Mouse (Mus musculus): ENCODE results near the gene Fxyd5.

The Fxyd5 gene

DNA sequence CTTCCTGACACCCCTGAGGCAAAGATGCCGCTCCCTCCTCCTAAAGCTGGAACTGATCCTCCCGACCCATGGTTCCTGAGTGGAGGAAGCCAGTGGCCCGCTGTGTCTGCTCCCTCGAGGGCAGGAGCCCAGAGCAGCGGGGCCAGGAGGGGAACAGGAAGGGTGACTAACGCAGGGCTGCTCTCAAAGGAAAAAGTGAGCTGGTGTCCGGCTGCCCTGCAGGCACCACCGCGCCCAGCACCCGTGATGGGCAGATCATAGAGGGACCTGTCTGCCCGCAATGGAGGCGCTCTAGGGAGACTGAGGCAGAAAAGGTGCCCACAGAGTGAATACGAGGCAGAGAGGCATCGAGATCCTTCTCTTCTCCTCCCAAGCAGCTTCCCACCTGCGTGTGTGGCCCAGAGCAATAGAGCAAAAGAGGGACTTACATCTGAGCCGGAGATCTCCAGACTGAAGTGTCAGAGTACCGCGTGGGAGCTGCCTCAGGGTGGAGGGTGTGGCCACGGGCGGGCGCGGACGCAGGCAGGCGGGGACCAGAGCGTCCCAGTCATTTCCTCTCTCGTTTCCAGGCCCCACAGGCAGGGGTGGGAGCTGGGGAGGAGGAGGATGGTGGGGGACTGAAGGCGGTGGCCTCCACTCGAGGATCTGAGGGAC is 492 bp downstream of the Fxyd5 start:
- in situ Hi-C loops (cut with MseI, MboI): no loop called here

DNA sequence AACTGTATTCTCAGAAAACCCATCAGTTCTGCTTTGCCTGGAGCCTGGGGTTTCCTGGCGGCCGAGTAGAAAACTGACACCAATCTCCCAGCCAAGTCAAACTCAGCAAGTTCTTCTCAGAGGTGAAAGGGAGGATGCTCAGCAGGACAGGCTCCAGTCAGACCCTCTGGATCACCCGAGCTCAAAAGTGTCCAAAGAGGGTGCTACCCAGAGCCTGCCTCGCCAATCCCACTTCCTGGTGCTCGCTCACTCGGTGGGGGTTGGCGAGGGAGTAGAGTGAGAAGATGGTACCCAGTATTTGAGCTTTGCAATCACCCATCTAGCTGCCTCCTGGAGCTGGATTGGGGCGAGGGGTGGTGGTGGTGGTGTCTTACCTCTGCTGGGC is 1.3 kb downstream of the Fxyd5 start:
- in situ Hi-C loops (cut with MseI, MboI): no loop called here

DNA sequence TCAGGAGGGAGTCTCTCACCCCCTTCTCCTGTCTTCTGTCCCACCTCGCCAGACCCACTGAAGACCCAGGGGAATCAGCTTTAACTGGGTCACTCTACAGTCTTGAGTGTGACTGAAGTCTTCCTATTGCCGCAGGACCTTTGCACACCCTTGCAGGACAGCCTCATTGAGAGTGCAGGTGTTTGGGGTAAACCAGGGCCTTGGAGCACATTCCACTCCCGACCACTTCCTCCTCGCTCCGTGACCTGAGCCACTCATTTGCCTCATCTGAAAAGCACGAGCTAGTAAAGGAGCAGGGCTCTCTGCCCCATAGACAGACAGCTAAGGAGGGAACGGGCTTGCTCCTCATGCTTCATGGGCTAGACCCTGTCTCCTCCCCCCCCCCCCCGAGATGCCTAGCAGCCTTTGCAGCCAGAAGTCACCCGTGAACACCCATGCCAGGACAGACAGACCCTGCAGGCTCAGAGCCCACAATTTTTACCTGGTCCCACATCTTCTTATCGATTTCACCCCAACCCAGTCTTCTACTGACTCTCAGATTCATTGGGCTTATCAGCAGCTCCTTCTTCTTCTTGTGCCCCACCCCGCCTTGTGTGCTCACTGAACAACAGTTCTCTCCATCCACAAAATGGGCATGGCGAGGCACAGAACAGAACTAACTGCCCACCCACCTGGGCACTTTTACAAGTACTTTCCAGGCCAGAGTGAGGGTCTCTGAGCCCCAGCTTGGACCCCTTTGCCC is 1.8 kb downstream of the Fxyd5 start:
- in situ Hi-C loops (cut with MseI, MboI): no loop called here

DNA sequence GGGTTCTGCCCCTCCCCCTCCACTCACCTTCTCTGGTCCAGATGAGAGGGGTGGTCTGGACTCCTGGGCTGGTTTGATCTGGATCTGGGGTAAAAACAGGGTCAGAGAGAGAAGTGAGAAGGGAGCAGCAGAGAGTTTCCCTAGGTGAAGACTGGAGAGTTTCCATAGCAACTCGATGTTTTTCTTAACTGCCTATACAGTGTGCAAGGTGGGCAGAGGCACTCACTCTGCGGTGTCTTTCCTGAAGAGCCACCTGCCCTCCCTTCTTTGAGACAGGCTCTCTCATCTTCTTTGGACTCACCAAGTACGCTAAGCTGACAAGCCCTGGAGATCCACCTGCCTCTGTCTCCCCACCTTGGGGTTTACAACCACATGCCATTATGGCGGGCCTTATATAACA is 3.3 kb downstream of the Fxyd5 start:
- in situ Hi-C loops (cut with MseI, MboI): no loop called here

DNA sequence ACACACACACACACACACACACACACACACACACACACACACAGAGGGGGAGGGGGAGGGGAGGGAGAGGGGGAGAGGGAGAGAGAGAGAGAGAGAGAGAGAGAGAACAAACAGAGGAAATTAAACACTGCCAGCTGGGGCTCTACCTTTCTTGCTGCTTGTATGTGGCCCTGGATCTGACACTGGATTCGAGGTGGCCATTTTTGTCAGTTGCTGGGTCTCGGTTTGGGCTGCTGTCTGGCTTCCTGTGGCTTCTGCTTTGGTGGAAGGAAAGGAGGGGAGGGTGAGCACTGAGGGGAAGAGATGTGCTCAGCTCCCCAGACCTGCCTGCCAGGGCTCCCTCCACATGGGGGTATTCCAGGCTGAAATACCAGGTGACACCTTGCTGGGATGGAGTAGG is 4.6 kb downstream of the Fxyd5 start:
- in situ Hi-C loops (cut with MseI, MboI): no loop called here

DNA sequence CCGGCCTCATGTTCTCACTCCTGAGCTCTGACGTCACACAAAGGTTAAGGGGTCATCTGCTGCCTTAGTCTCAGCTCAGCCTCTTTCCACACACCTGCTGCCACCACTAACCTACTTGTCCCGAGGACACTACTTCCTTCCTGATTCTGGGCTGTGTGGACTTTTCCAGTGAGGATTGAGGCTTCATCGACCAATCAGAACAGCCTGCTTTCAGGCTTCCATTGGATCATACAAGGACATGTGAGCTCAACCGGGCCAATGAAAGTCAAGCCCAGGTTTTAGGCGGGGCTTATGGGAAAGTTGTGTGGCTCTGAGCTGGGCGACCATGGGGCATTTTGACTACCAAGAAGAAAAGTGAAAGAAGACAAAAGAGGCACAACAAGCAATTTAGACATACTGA is 5.4 kb downstream of the Fxyd5 start:
- in situ Hi-C loops (cut with MseI, MboI): no loop called here

DNA sequence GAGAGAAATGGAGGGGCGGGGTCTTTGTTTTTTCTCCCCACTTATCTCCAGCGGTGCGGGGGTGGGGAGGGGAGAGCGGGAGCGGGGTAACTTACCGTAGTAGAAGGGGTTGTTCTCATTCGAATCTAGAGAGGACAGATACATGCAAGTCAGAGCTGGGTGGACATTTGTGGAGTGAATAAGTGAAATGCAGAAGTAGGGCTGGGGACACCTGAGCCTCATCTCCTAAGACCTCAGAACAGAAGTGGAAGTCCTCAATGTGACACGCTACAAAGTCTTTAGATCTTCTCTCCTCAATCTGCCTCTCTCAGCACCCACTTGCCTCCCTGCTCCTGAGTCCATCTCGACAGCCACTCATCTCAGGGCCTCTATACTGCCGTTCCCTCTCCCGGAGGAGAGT is 7.0 kb downstream of the Fxyd5 start:
- in situ Hi-C loops (cut with MseI, MboI): no loop called here

DNA sequence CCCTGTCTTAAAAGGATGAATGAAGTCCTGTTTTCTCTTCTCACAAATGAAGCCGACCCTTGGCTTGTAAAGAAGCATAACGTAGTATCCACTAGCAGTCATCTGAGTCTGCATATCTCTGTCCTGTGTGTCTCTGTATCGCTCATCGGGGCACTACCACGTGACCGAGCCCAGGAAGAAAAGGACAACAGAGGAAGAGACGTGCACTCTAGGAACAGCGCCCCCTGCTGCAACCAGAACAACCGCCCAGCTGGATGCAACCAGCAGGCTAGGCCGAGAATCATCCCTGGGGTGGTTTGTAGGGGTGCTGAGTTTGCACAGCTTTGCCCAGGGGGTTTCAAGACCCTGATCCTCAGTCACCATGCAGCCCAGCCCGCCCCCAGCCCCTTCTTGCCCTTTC is 7.5 kb downstream of the Fxyd5 start:
- in situ Hi-C loops (cut with MseI, MboI): no loop called here

DNA sequence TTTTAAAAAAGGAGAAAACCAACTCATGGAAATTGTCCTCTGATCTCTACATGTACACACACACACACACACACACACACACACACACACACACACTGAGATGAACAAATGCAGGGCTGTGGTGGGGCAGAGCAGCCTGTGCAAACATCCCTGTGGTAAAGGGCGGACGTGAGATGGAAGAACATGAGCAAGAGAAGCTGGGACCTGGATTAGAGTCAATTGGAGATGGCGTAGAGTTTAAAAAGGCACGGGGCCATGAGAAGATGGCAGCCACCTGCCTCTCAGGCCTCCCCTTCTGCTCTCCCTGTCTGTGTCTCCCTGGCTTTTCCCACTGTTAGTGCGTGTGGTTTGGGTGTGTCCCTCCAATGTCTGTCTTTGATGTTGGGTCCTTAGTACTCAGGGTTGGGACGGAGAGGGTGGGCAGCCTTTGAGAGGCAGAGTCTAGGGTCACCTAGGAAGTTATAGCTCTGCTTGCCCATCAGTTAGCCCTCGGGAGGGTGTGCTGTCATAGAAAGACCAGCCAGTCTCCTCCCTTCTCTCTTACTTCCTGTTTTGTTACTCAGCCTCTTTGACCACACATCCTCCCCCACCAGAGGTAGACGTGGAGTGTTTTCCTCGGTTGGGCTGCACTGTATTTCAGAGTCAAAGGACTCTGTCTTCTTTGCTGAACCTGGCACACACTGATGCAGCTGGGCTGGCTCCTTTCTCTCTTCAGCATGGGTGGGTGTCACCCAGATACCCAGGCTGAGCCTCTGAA is 8.7 kb downstream of the Fxyd5 start:
- in situ Hi-C loops (cut with MseI, MboI): no loop called here

DNA sequence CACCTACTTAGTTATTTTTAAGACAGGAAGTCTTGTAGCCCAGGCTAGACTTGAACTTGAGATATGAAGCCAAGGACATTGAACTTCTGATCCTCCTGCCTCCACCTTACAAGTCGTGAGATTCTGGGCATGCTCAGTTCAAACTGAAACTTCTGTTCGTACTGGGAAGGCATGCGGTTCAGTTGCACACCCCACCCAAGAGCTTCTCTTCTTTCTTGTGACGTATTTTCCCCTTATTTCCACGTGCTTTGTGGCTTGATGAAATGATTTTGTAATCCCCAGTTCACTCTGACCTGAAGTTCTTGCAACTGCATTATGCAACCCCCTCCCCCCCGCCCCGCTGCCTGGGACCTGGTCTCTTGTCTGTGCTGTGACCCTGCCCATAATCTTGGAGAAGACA is 10.6 kb downstream of the Fxyd5 start:
- in situ Hi-C loops (cut with MseI, MboI): no loop called here

DNA sequence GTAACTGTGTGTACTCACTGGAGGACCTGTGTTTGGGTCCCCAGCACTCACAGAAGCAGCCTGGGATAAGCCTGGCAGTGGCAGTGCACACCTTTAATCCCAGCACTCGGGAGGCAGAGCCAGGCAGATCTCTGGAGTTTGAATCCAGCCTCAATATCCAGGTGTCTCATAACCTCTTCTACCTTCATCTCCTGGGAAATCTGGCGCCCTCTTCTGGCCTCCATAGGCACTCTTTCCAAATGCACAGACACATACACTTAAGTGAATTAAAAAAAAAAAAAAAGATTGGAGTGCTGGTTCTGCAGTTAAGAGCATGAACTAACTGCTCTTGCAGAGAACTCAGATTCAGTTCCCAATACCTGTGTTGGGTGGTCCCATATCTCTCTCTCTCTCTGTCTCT is 11.6 kb downstream of the Fxyd5 start:
- in situ Hi-C loops (cut with MseI, MboI): no loop called here

DNA sequence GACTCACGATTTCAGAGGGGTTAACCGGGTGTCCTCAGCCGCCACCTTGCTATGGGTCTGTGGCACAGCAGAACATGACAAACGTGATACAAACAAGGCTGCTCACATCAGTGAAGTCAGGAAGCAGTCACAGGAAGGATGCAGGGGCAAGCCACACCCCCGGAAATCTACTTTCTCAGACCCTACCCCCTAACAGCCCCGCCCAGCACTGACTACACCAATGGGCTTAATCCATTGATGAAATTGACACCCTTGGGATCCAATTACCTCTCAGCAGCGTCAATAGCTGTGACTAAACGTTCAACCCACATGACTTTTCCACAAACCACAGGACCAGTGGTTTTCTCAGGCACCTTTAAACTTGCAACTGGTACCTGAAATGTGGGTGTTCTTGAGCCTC is 13.7 kb downstream of the Fxyd5 start:
- in situ Hi-C loops (cut with MseI, MboI): no loop called here

DNA sequence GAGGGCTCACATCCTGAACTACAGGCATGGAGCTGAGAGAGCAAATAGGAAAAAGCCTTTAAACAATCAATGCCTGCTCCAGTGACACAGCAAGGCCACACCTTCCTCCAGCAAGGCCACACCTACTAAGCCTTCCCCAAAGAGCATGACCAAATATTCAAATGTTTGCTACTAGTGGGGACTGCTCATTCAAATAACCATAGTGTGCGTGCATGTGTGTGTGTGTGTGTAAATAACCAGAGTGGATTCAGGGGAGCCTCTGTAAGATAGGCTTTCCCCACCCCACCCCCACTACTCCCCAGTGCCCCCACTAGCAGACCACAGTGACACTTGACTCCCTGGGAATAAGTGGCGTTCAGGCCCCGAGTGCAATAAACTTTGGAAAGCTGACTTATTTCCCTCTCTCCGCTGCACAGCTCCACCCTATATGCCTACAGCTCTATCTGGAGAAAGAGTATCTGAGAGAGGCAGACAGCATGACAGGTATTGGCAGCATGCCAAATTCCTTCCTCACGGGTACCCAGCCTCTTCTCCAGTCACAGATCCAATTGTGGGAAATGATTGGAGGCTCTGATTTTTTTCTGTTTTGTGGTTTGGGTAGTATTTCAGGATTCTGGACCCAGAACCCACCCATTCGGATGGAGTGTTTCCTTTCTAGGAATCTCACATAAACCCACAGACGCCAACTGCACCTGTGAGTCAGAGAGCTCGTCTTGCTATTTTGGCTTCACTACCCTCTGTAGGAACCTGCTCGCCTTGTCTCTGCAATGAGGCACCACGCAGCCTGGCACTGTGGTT is 25.0 kb downstream of the Fxyd5 start:
- in situ Hi-C loops (cut with MseI, MboI): no loop called here

DNA sequence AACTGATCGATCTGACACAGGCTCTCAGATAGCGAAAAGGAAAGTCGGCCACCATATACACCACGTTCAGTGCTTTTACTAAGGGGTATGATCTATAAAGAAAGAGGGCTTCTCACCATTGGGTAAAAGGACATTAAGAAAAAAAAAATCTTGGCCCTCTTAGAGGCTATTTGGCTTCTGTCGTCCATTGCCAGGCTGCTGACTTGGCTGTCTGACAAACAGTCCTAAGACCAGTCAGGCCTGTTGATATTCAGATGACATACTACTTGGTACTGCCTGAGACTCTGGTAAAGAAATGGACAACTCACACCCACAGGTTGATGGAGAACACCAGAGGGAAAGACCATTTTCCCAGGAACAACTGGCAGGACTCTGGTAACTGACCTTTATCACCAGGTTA is 29.3 kb downstream of the Fxyd5 start:
- in situ Hi-C loops (cut with MseI, MboI): no loop called here

DNA sequence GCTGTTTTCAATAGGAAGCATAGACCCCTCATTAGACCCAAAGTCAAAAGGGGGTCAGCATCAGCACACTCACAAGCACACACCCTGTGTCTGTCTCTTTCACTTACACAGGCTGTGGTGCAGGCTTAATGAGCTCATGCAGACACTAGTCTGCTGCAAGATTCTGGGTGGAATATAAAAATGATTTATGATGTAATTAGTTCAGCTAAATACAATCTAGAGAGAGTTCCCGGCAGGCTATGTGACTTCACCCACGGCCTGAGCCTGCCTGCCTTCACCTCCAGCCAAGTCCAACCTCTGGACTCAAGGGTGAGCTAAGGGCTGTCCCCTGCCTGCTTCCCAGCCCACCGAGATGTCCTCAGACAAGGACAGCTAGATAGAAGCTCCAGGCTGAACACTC is 33.4 kb downstream of the Fxyd5 start:
- in situ Hi-C loops (cut with MseI, MboI): no loop called here

DNA sequence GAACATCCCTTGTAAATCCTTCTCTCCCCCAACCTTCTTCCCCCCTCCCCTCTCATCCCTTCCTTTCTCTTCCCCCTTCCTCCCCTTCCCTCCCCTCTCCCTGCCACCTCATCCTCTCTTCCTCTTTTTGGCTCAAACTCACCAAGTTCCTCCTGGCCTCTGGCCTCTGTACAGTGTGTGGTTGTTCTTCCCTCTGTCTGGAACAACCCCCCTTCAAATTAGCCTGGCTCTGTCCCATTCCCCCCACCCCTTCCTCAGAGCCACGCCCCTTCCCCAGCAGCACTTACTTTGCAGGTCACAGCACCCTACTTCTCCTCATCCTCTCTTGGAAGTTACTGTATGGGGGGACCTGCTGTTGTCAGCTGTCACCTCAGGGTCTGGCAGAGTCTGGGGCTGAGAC is 34.1 kb downstream of the Fxyd5 start:
- in situ Hi-C loops (cut with MseI, MboI): no loop called here

DNA sequence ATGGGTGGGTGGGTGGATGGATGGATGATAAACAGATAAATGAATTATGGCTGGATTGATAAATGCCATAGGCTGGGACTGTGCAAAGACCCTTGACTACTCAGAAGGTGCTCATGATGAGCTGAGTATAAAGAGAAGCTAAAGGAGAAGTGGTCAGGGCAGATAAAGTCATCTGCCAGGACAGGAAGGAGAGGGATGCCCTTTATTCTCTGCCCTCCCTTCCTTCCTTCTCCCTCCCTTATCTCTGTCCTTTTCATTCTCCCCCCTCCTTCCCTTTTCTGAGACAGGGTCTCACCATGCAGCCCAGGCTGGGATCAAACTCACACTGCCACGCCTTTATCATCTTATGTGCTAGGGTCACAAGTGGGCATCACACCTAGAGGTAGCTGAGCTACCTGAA is 34.5 kb downstream of the Fxyd5 start:
- in situ Hi-C loops (cut with MseI, MboI): no loop called here

DNA sequence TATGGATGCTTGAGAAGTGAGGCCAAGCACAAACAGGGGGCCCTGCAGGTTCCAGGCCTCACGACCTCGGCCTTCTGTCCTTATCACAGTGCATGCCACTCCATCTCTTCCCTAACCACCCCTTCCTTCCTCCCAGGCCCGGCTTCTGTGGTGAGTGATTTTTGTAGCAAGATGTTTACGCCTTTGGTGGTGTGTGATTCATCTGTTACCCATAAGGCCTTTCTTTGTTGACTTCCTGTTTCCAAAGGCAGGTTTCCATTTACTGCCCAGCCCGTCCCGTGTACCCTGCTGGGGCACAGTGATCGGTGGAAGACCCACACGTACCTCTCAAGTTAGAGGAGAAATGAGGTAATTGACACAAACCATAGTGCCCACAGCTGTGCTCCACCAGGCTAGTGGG is 39.6 kb downstream of the Fxyd5 start:
- in situ Hi-C loops (cut with MseI, MboI): no loop called here

DNA sequence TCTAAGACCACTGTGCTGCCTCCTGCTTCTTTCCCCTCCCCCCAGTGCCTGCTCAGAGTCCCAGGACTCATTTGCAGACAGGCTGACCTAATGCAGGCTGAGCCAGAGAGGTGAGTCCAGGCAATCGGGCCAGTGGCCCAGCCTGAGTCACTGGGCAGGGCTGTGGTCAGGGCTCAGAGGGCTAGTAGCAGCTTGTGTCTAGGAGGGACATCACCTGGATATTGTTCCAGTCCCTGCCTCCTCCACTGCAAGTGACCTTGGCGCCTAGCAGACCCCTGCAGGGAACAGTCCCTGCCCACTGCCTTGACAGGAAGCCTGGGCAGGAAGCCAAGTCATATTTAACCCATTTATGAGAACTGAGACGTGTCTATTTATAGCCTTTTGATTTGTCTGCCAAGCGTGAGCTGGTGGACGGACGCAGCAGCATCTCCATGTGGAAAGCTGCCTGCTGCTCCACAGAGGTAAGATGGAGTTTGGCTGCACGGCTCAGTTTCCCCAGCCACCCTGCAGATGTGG is 41.7 kb downstream of the Fxyd5 start:
- in situ Hi-C loops (cut with MseI, MboI): no loop called here

DNA sequence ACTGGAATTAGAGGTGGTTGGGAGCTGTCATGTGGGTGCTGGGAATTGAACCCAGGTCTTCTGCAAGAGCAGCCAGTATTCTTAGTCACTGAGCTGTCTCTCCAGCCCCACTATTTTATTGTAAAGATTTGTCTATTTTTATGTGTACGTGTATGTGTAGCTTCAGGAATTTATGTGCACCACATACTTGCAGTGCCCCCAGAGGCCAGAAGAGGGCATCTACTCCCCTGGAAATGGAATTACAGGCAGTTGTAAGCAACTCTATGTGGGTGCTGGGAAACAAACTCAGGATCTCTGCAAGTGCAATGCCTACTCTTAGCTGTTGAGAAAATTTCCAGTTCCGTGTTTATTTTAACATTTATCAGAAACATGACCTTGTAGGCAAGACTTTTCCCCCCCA is 45.8 kb downstream of the Fxyd5 start:
- in situ Hi-C loops (cut with MseI, MboI): no loop called here

DNA sequence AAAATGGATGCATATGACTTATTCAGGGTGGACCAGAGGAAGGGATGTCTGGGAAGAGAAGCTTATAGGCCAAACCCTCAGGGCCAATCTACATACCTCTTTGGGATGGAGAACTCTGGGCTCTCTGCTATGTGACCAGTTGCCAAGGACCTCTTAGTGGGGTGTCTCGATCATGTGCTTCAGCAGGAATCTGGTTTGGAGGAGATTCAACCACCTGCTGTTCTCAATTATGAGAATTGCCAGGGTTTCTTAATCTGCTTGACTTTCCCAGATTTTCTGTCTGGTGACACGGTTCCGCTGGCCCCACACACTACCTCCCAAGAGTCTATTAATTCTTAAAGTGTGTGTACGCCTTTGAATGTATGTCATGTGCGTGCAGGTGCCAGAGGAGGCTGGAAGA is 48.3 kb downstream of the Fxyd5 start:
- in situ Hi-C loops (cut with MseI, MboI): no loop called here

DNA sequence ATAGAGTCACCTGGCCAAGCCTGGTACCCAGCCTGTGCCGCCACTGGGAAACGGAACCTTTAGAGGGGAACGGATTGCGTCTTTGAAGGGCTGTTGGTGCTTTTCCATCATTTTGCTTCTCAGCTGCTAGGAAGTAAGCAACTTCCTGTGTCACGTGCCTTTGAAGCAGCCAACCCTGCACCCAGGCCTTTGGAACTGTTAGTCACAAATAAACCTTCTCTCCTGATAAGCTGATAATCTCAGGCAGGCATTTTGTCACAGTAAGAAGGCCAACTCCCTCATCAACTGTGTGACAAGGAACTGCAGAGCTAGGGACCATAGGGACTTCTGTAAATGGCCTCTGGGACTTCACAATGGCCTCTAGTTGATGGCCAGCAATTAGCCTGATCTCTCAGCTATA is 50.1 kb downstream of the Fxyd5 start:
- in situ Hi-C loops (cut with MseI, MboI): no loop called here
